Mouse (Mus musculus) heart, postnatal 0 days (tissue): Measurements from ENCODE around the gene Pla1a. TPM values are rescaled to one million over a fixed set of nuclear protein-coding genes. Genes with fewer than 3 reads are reported as not detected.

Source experiments
- ATAC-seq: fragments of 200-750 bp; cut with Nextera tagmentation; 2 replicates; pipeline ENCODE4 v1.8.0; 2017; ENCODE audit warnings: low read depth, moderate number of reproducible peaks, moderate library complexity; ENCODE audit not compliant: insufficient read depth
- DNase-seq: peaks from one replicate; pipeline ENCODE4 v3.0.0-alpha.2; 2016; ENCODE audit warnings: low spot score
- H3K27ac ChIP-seq: fragments of 300-500 bp; sonication (generic); 2 replicates; pipeline ENCODE4 v1.5.1; 2014; ENCODE audit warnings: low read depth, mild to moderate bottlenecking
- H3K27me3 ChIP-seq: fragments of 300-500 bp; sonication (generic); 2 replicates; pipeline ENCODE4 v1.6.1; 2014; ENCODE audit warnings: low read length, mixed read lengths; ENCODE audit not compliant: control insufficient read depth, insufficient read depth
- H3K36me3 ChIP-seq: fragments of 300-500 bp; sonication (generic); replicated peaks from 2 replicates; pipeline ENCODE4 v1.6.1; 2014; ENCODE audit warnings: low read length, mixed read lengths; ENCODE audit not compliant: control insufficient read depth, insufficient read depth
- H3K4me1 ChIP-seq: fragments of 300-500 bp; sonication (generic); 2 replicates; pipeline ENCODE4 v1.6.1; 2014; ENCODE audit warnings: antibody characterized with exemption; ENCODE audit not compliant: control insufficient read depth, insufficient read depth
- H3K4me2 ChIP-seq: fragments of 300-500 bp; sonication (generic); 2 replicates; pipeline ENCODE4 v1.6.1; 2014; ENCODE audit warnings: low read depth, mild to moderate bottlenecking, low read length, moderate library complexity
- H3K4me3 ChIP-seq: fragments of 300-500 bp; sonication (generic); 2 replicates; pipeline ENCODE4 v1.5.1; 2014; ENCODE audit warnings: low read depth, low read length
- H3K9ac ChIP-seq: fragments of 300-500 bp; sonication (generic); replicated peaks from 2 replicates; pipeline ENCODE4 v1.6.1; 2014; ENCODE audit warnings: low read depth, low read length, mixed read lengths
- H3K9me3 ChIP-seq: fragments of 300-500 bp; sonication (generic); replicated peaks from 2 replicates; pipeline ENCODE4 v1.6.1; 2016; ENCODE audit warnings: low read length; ENCODE audit not compliant: control insufficient read depth
- CTCF ChIP-seq: IDR thresholded peaks from 2 replicates; pipeline ENCODE4 v1.5.1; 2016; ENCODE audit warnings: antibody characterized with exemption, control low read depth, low read depth
- EP300 ChIP-seq: IDR thresholded peaks from 2 replicates; pipeline ENCODE4 v1.6.1; 2016; ENCODE audit warnings: antibody characterized with exemption, low read depth
- WGBS: fragments of 180-500 bp; shearing (Covaris S2); extraction: QIAGEN DNeasy Blood & Tissue Kit; methylation state at CpG from one replicate; pipeline ENCODE4 v1.1.7; 2014; 5-methylcytosine and 5-hydroxymethylcytosine counted together
- polyA plus RNA-seq: library from polyadenylated mRNA; unstranded; fragments of >200 nt; fragmentation: Nextera tagmentation; extraction: Ambion mirVana; gene quantifications from 2 replicates; pipeline ENCODE4 v1.2.1, GENCODE M21; 2015
- total RNA-seq: library from RNA; depleted of rRNA; stranded (reverse); fragments of >200 nt; gene quantifications from 2 replicates; pipeline ENCODE4 v1.2.3, GENCODE M21; 2014; ENCODE audit warnings: low replicate concordance

Pla1a gene
- total and polyA plus RNA-seq, 2 experiments from 2014 or later = 4.9 to 13.4 TPM

GRCm38 (mm10) chr16:38376163-38376840 lies 56.6 kb downstream of the Pla1a start:
- ATAC-seq (peak; percentile 24; the same call in 1 of the 2 replicates), DNase-seq (peak; percentile 64)
- Histone ChIP-seq H3K27me3 (no peaks in the 10 kb centered on the region), H3K9me3 (no peaks in the 10 kb centered on the region), H3K4me3 (peak overlapping the region; percentile 19), H3K4me2 (peak overlapping the region; percentile 36), H3K36me3 (peaks cover 70% of the 10 kb centered on the region), H3K9ac (0 out of 2 replicates have a peak overlapping the region, but pooled peaks have one; percentile 29), H3K27ac (peak overlapping the region; percentile 27), H3K4me1 (peaks cover 17% of the 10 kb centered on the region; the same call in 1 of the 2 replicates)
- WGBS = 29% methylated on average over 17 of the region's 17 CpGs
- TF ChIP-seq EP300 (no peak), CTCF (no peak)

GRCm38 (mm10) chr16:38375182-38375581 lies 57.8 kb downstream of the Pla1a start:
- ATAC-seq (no peak), DNase-seq (peak; percentile 4)
- peak overlapping the region; percentile 31; the same call in 1 of the 2 replicates for H3K27ac ChIP-seq
- H3K4me3 ChIP-seq = no peak overlapping the region
- peaks cover 81% of the 10 kb centered on the region for H3K36me3 ChIP-seq
- no peaks in the 10 kb centered on the region for H3K27me3 ChIP-seq
- 42% methylated on average over 7 of the region's 7 CpGs for WGBS
- H3K9me3 ChIP-seq = no peaks in the 10 kb centered on the region
- no peak for TF ChIP-seq CTCF
- TF ChIP-seq EP300 = no peak
- H3K9ac ChIP-seq = peak overlapping the region; percentile 29; the same call in 1 of the 2 replicates
- peaks cover 29% of the 10 kb centered on the region for H3K4me1 ChIP-seq
- H3K4me2 ChIP-seq = peak overlapping the region; percentile 29; the same call in 1 of the 2 replicates

- H3K4me2 ChIP-seq = peak overlapping the region; percentile 29
- ATAC-seq = no peak
- WGBS = 54% methylated on average over 10 of the region's 10 CpGs
- peak; percentile 5 for DNase-seq
- H3K9me3 ChIP-seq = no peaks in the 10 kb centered on the region
- peaks cover 35% of the 10 kb centered on the region for H3K4me1 ChIP-seq
- peaks cover 87% of the 10 kb centered on the region for H3K36me3 ChIP-seq
- H3K27ac ChIP-seq = peak overlapping the region; percentile 49; the same call in 1 of the 2 replicates
- H3K4me3 ChIP-seq = peak overlapping the region; percentile 4; the same call in 1 of the 2 replicates
- TF ChIP-seq CTCF = no peak
- TF ChIP-seq EP300 = no peak
- H3K9ac ChIP-seq = 0 out of 2 replicates have a peak overlapping the region, but pooled peaks have one; percentile 29
- no peaks in the 10 kb centered on the region for H3K27me3 ChIP-seq
Observed at GRCm38 (mm10) chr16:38374379-38375140, 58.4 kb downstream of the Pla1a start.

- Histone ChIP-seq H3K4me2 (peak overlapping the region; percentile 29), H3K9me3 (no peaks in the 10 kb centered on the region), H3K36me3 (peaks cover 90% of the 10 kb centered on the region), H3K9ac (no peak overlapping the region), H3K27ac (peak overlapping the region; percentile 43; the same call in 1 of the 2 replicates), H3K4me3 (peak overlapping the region; percentile 4; the same call in 1 of the 2 replicates), H3K27me3 (no peaks in the 10 kb centered on the region), H3K4me1 (peaks cover 37% of the 10 kb centered on the region)
- TF ChIP-seq CTCF = no peak
- DNase-seq = peak; percentile 5
- ATAC-seq = no peak
- 70% methylated on average over 16 of the region's 16 CpGs for WGBS
Observed at GRCm38 (mm10) chr16:38373941-38374340, 59.0 kb downstream of the Pla1a start.

- Histone ChIP-seq H3K4me1 (peaks cover 38% of the 10 kb centered on the region), H3K4me3 (0 out of 2 replicates have a peak overlapping the region, but pooled peaks have one; percentile 4), H3K27me3 (no peaks in the 10 kb centered on the region), H3K36me3 (peaks cover 85% of the 10 kb centered on the region), H3K4me2 (no peak overlapping the region; the same call in 1 of the 2 replicates), H3K9me3 (no peaks in the 10 kb centered on the region), H3K27ac (no peak overlapping the region), H3K9ac (no peak overlapping the region)
- 0 out of 2 replicates have a peak, but pooled peaks have one; percentile 3 for ATAC-seq
- peak; percentile 29 for DNase-seq
- no peak for TF ChIP-seq EP300
- no peak for TF ChIP-seq CTCF
- WGBS = 45% methylated on average over 10 of the region's 10 CpGs
Observed at GRCm38 (mm10) chr16:38373439-38373838, 59.5 kb downstream of the Pla1a start.
